Mouse (Mus musculus) heart, embryonic 15.5 days (tissue): Measurements from ENCODE around the gene Myo1f. TPM values are rescaled to one million over a fixed set of nuclear protein-coding genes. Genes with fewer than 3 reads are reported as not detected.
A peak's percentile ranks its signal among the peaks of the same experiment; 100 is the strongest.

Experiments used
- ATAC-seq: fragments of 200-750 bp; cut with Nextera tagmentation; replicated peaks from 2 replicates; pipeline ENCODE4 v1.8.0; 2017; ENCODE audit warnings: low read depth, moderate TSS enrichment; ENCODE audit not compliant: insufficient number of reproducible peaks, insufficient read depth, low FRiP score
- H3K27ac ChIP-seq: fragments of 300-500 bp; sonication (generic); 2 replicates; pipeline ENCODE4 v1.5.1; 2015; ENCODE audit warnings: mild to moderate bottlenecking, inconsistent platforms
- H3K27me3 ChIP-seq: fragments of 300-500 bp; sonication (generic); 2 replicates; pipeline ENCODE4 v1.6.1; 2015; ENCODE audit warnings: inconsistent platforms
- H3K36me3 ChIP-seq: fragments of 300-500 bp; sonication (generic); 2 replicates; pipeline ENCODE4 v1.6.1; 2015; ENCODE audit warnings: mild to moderate bottlenecking, inconsistent platforms
- H3K4me1 ChIP-seq: fragments of 300-500 bp; sonication (generic); replicated peaks from 2 replicates; pipeline ENCODE4 v1.6.1; 2015; ENCODE audit warnings: inconsistent platforms
- H3K4me2 ChIP-seq: fragments of 300-500 bp; sonication (generic); 2 replicates; pipeline ENCODE4 v1.6.1; 2015; ENCODE audit warnings: inconsistent platforms, mild to moderate bottlenecking, moderate library complexity
- H3K4me3 ChIP-seq: fragments of 300-500 bp; sonication (generic); 2 replicates; pipeline ENCODE4 v1.5.1; 2015; ENCODE audit warnings: mild to moderate bottlenecking, inconsistent platforms
- H3K9ac ChIP-seq: fragments of 300-500 bp; sonication (generic); 2 replicates; pipeline ENCODE4 v1.6.1; 2015; ENCODE audit warnings: mild to moderate bottlenecking, inconsistent platforms
- H3K9me3 ChIP-seq: fragments of 300-500 bp; sonication (generic); replicated peaks from 2 replicates; pipeline ENCODE4 v1.6.1; 2016; ENCODE audit warnings: inconsistent platforms
- WGBS: fragments of 180-500 bp; shearing (Covaris S2); methylation state at CpG from one replicate; pipeline ENCODE4 v1.1.7; 2015; ENCODE audit warnings: mixed read lengths; 5-methylcytosine and 5-hydroxymethylcytosine counted together
- polyA plus RNA-seq: library from polyadenylated mRNA; unstranded; fragments of >200 nt; fragmentation: Nextera tagmentation; extraction: Ambion mirVana; gene quantifications from 2 replicates; pipeline ENCODE4 v1.2.1, GENCODE M21; 2015

The Myo1f gene
- 2.0 and 5.0 TPM in 2 replicates for polyA plus RNA-seq

GRCm38 (mm10) chr17:33555223-33555855 is at the start of gene Myo1f:
Myo1f (plus strand) TSS chr17:33555707.
- Histone ChIP-seq H3K4me3 (no peak within 1 kb of the TSS), H3K4me1 (no peaks in the 10 kb centered on the region), H3K27me3 (no peaks in the 10 kb centered on the region), H3K9me3 (no peaks in the 10 kb centered on the region), H3K9ac (no peak within 1 kb of the TSS), H3K4me2 (no peak within 1 kb of the TSS), H3K27ac (no peak within 1 kb of the TSS), H3K36me3 (peaks cover 4% of the 10 kb centered on the region; the same call in 1 of the 2 replicates)
- WGBS = 30% methylated on average over 6 of the region's 6 CpGs
- ATAC-seq = no peak

- no peak overlapping the region for H3K9ac ChIP-seq
- no peaks in the 10 kb centered on the region for H3K9me3 ChIP-seq
- no peak for ATAC-seq
- H3K27me3 ChIP-seq = no peaks in the 10 kb centered on the region
- H3K36me3 ChIP-seq = no peaks in the 10 kb centered on the region
- no peak overlapping the region for H3K27ac ChIP-seq
- H3K4me3 ChIP-seq = no peak overlapping the region
- H3K4me2 ChIP-seq = no peak overlapping the region
- peaks cover 12% of the 10 kb centered on the region for H3K4me1 ChIP-seq
- WGBS = 81% methylated on average over 1 of the region's 1 CpGs
These were observed 47.1 kb upstream of the Myo1f start for GRCm38 (mm10) chr17:33508386-33508785.

- no peak overlapping the region for H3K27ac ChIP-seq
These were observed 45.3 kb upstream of the Myo1f start for GRCm38 (mm10) chr17:33510172-33510571.

GRCm38 (mm10) chr17:33512441-33513415 is 42.8 kb upstream of the Myo1f start:
- 21% methylated on average over 2 of the region's 2 CpGs for WGBS
- no peak overlapping the region for H3K27ac ChIP-seq
- 0 out of 2 replicates have a peak, but pooled peaks cover 2% of the 10 kb centered on the region for H3K4me1 ChIP-seq
- no peak for ATAC-seq
- H3K4me3 ChIP-seq = no peak overlapping the region
- H3K9ac ChIP-seq = no peak overlapping the region
- no peaks in the 10 kb centered on the region for H3K27me3 ChIP-seq
- no peaks in the 10 kb centered on the region for H3K9me3 ChIP-seq
- no peaks in the 10 kb centered on the region for H3K36me3 ChIP-seq
- H3K4me2 ChIP-seq = no peak overlapping the region

More at GRCm38 (mm10) chr17:33510172-33510571, 45.3 kb upstream of the Myo1f start:
- Histone ChIP-seq H3K4me3 (no peak overlapping the region), H3K27me3 (no peaks in the 10 kb centered on the region), H3K9ac (no peak overlapping the region), H3K36me3 (no peaks in the 10 kb centered on the region), H3K4me2 (no peak overlapping the region), H3K9me3 (no peaks in the 10 kb centered on the region), H3K4me1 (0 out of 2 replicates have a peak, but pooled peaks cover 2% of the 10 kb centered on the region)
- no peak for ATAC-seq
- 74% methylated on average over 5 of the region's 5 CpGs for WGBS

GRCm38 (mm10) chr17:33513874-33514273 is 41.6 kb upstream of the Myo1f start:
- no peak overlapping the region for H3K27ac ChIP-seq
- H3K4me2 ChIP-seq = no peak overlapping the region
- no peak overlapping the region for H3K4me3 ChIP-seq
- no peak overlapping the region for H3K9ac ChIP-seq
- WGBS = 66% methylated on average over 5 of the region's 5 CpGs
- no peak for ATAC-seq
- H3K4me1 ChIP-seq = 0 out of 2 replicates have a peak, but pooled peaks cover 2% of the 10 kb centered on the region
- H3K36me3 ChIP-seq = no peaks in the 10 kb centered on the region
- no peaks in the 10 kb centered on the region for H3K27me3 ChIP-seq
- H3K9me3 ChIP-seq = no peaks in the 10 kb centered on the region

GRCm38 (mm10) chr17:33520366-33520765 is 35.1 kb upstream of the Myo1f start:
- no peak overlapping the region for H3K9ac ChIP-seq
- 31% methylated on average over 1 of the region's 1 CpGs for WGBS
- no peak for ATAC-seq
- no peaks in the 10 kb centered on the region for H3K9me3 ChIP-seq
- H3K4me1 ChIP-seq = peaks cover 14% of the 10 kb centered on the region
- no peak overlapping the region for H3K4me3 ChIP-seq
- no peaks in the 10 kb centered on the region for H3K27me3 ChIP-seq
- no peaks in the 10 kb centered on the region for H3K36me3 ChIP-seq
- no peak overlapping the region for H3K4me2 ChIP-seq
- H3K27ac ChIP-seq = no peak overlapping the region

GRCm38 (mm10) chr17:33523431-33523917 is 32.0 kb upstream of the Myo1f start:
- ATAC-seq = peak; percentile 61; the same call in 1 of the 2 replicates
- H3K4me2 ChIP-seq = peak overlapping the region; percentile 68
- H3K27ac ChIP-seq = peak overlapping the region; percentile 79
- peak overlapping the region; percentile 71 for H3K9ac ChIP-seq
- H3K4me3 ChIP-seq = peak overlapping the region; percentile 67
- no peaks in the 10 kb centered on the region for H3K9me3 ChIP-seq
- peaks cover 1% of the 10 kb centered on the region; the same call in 1 of the 2 replicates for H3K36me3 ChIP-seq
- WGBS = 13% methylated on average over 12 of the region's 13 CpGs
- no peaks in the 10 kb centered on the region for H3K27me3 ChIP-seq
- H3K4me1 ChIP-seq = peaks cover 24% of the 10 kb centered on the region

GRCm38 (mm10) chr17:33523918-33524755 is 31.4 kb upstream of the Myo1f start, which contains the start of gene Adamts10:
Adamts10 (plus strand) TSS chr17:33524204.
- H3K4me1 ChIP-seq = peaks cover 24% of the 10 kb centered on the region
- peak within 1 kb of the TSS; percentile 79 for H3K27ac ChIP-seq
- H3K4me3 ChIP-seq = peak within 1 kb of the TSS; percentile 67
- H3K4me2 ChIP-seq = peak within 1 kb of the TSS; percentile 68
- peak; percentile 67 for ATAC-seq
- WGBS = under 1% methylated on average over 44 of the region's 44 CpGs
- no peaks in the 10 kb centered on the region for H3K9me3 ChIP-seq
- H3K9ac ChIP-seq = peak within 1 kb of the TSS; percentile 71
- H3K36me3 ChIP-seq = peaks cover 8% of the 10 kb centered on the region; the same call in 1 of the 2 replicates
- no peaks in the 10 kb centered on the region for H3K27me3 ChIP-seq

GRCm38 (mm10) chr17:33524806-33525373 is 30.6 kb upstream of the Myo1f start:
- Histone ChIP-seq H3K9ac (peak overlapping the region; percentile 71), H3K27ac (peak overlapping the region; percentile 79), H3K4me3 (peak overlapping the region; percentile 67), H3K4me2 (peak overlapping the region; percentile 68), H3K4me1 (peaks cover 24% of the 10 kb centered on the region), H3K9me3 (no peaks in the 10 kb centered on the region), H3K27me3 (no peaks in the 10 kb centered on the region), H3K36me3 (peaks cover 11% of the 10 kb centered on the region; the same call in 1 of the 2 replicates)
- ATAC-seq = no peak
- 24% methylated on average over 2 of the region's 2 CpGs for WGBS

GRCm38 (mm10) chr17:33526506-33526905 is 29.0 kb upstream of the Myo1f start:
- Histone ChIP-seq H3K9me3 (no peaks in the 10 kb centered on the region), H3K4me3 (peak overlapping the region; percentile 13; the same call in 1 of the 2 replicates), H3K4me1 (peaks cover 24% of the 10 kb centered on the region), H3K4me2 (peak overlapping the region; percentile 68), H3K9ac (no peak overlapping the region), H3K27me3 (no peaks in the 10 kb centered on the region), H3K27ac (peak overlapping the region; percentile 79), H3K36me3 (peaks cover 19% of the 10 kb centered on the region; the same call in 1 of the 2 replicates)
- WGBS = 60% methylated on average over 3 of the region's 3 CpGs
- ATAC-seq = peak; percentile 44
